Mouse (Mus musculus): Measurements from ENCODE around the gene Uba52.

Gene Uba52

DNA sequence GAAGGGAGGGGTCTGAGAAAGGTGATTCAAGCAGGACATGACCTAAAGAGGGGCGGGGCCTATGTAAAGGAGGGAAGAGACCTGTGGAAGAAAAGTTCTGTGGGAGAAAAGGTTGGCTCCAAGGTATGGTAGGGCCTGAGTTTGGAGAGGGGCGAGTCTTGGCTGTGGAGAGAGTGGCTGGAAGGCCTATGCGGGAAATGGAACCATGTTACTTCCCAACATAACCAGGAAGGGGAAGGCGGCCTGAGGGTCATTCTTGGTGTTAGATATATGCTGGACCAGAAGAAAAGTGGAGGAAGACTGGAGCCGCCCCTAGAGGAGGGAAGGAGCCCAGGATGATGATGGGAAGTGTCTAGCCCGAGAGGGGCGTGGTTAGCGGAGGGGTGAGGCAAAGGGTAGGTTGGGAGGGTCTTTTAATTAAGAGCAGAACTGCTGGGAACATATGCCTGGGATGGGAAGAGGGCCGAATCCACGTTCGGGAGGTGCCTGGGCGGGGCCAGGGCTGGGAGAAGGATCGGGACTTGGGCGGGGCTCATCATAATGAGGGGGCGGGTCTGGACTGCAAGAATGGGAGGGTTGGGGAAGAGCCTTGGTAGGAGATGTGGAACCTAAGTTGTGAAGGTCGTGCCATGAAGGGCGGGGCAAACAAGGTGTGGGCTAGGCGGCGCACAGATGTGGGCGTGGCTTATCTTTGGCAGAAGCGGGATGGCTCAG is 33.2 kb downstream of the Uba52 start:
- peak; percentile 32 for DNase-seq

DNA sequence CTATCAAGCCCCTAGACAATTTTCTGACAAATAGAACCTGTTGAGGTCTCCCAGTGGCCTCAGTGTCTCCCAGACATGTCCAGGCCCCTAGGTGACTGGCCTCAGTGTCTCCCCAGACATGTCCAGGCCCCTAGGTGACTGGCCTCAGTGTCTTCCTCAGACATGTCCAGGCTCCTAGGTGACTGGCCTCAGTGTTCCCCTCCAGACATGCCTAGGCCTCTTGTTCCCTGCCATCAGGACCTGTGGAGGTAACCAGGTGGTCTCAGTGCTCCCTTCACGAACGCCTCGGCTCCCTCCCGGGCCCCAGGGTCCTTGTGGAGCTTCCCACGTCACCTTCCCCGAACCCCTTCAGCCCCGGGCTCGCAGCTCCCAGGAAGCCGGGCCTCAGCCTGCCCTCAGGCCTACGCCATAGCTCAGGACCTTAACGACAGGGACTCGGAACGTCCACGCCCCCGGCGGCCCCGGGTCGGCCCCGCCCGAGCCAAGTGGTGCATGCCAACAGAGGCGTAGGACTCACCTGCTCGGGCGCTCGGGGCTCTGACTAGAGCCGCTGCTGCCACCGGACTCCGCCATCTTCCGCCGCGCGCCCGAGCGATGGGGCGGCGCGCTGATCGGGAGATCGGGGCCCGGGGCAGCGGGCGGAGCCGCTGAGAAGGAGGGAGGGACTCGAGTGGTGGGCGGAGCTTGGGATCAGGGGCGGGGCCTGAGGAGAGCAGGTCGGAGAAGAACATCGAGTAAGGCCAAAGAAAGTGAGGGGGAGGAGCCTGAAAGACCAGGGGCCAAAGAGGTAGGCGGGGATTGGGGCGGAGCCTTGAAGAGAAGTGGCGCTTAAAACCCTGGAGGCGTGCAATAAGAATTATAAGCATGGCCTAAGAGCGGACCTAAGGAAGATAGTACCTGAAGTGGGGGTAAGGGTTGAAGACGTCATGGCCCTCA is 34.0 kb downstream of the Uba52 start, which contains the start of gene Klhl26:
Gene Klhl26, minus strand, starts transcription at position 636 of the 936 bp plus-strand sequence.
- peak; percentile 96 for DNase-seq

DNA sequence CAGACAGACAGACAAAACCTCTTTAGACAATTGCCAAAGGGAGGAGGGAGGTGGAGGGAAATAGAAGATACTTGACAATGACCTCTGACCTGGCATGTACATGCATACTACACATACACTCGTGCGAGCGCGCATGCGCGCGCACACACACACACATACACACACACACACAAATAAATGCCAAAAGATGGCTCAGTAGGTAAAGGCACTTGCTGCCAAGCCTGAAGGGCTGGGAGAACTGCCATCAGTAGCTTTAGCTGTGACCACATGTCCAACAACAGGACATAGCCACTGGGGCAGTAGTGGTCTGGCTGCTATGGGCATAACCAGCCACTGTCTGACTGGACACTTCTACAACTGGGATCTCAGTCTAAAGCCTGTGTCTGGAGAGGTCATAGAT is 38.7 kb downstream of the Uba52 start:
- DNase-seq, result no peak

DNA sequence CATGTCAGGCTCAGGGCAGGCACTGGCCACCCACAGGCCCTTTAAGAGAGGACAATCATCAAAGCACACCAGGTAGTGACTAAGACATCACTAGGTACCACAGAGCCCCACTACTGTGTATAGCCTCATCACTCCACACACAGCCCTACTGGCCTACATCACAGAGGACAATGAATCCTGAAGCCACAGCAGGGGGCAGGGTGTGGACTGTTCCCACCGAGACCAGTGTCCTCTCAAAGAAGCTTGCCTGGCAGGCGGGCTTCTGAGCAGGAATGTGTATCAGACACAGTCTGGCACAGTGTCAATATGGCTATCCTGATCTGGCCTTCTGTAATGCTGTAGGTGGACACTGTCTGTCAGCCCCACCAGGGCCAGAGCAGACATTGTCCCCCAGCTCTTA is 40.7 kb downstream of the Uba52 start:
- no peak for DNase-seq

DNA sequence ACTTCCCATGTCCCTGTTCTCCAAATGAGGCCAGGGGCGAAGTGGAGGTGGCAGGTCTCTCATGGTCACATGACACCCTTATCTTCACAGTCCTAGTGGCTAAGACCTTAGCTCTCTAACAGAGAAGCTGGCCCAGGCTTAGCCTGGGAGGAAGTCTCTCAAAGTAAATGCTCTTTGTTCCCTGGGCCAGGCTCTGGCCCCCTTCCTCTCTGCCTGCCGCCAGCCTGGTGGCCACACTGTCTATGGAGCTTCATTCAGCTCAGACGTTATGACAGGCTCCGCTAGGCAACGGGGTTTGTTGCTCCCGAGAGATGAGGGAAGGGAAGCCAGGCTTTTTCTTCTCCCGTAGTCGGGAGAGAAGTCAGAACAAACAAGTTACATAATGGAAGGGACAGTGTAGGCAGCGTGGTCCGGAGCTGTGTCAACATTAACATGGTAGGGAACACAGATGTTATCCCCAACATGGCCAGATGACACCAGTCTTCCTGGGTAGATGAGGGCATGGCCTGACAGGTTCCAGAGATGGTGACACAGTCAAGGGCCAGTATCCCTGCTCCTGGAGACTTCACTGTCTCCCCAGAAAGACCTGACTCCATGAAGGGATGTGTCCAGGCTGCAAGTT is 41.2 kb downstream of the Uba52 start:
- DNase-seq, result no peak

DNA sequence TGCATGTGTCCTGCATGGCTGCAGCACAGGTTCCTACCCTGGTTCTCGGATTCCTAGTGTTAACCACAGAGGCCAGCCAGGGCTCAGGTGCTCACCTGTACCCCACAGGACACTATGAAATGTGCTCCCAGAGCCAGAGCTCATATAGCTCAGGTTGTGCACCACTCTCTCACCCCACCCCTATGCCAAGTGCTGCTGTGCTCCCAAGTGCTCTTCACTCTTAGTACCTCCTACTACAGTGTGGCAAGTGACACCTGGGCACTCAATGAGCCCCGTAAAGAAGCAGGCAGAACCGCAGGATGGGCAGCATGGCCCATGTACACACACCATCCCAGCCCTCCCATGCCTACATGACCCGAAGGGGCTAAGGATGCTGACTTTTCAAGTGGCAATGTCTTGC is 41.9 kb downstream of the Uba52 start:
- DNase-seq, result no peak

DNA sequence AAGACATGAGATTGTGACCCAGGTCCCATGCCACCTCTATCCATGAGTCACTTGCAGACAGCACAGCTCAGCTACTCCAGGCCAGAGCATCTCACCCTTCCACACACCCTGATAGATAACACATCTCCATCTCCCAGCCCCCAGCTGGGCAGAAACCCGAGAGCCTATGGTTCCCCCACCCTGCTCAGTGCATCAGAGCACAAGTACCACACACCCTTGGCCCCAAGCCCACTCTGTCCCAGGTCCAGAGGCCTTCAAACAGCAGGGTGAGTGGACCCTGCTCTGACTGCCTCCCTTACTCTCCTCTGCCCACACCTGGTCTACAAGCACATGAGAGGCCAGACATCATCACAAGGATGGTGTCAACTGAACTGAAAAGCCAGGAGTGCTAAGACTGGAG is 42.7 kb downstream of the Uba52 start:
- DNase-seq, result no peak

DNA sequence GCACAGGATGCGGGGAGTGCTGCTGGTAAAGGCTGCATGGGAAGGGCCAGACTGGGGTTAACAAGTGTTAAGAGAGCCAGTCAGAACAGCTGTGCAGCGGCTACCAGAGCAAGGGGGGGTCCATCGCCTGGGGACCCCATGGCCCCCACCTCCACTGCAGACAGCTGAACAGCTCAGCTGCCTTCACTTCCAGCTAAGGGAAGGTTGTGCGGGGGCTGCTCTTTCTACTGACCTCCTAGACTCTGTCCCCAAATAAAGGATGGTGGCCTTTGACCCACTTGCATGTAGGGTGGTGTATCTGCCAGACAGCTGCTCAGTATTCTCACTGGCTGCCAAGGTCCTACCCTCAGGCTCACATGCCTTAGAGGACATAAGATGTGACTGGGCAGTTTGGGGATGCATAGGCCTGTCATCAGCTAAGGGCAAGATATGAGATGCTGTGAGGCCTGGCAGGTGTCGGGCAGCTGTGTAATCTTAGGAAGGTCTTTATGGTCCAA is 43.3 kb downstream of the Uba52 start:
- peak; percentile 16 for DNase-seq

- DNase-seq, result peak; percentile 21
These were observed 43.8 kb downstream of the Uba52 start for GRCm38 (mm10) chr8:70466771-70467170.

DNA sequence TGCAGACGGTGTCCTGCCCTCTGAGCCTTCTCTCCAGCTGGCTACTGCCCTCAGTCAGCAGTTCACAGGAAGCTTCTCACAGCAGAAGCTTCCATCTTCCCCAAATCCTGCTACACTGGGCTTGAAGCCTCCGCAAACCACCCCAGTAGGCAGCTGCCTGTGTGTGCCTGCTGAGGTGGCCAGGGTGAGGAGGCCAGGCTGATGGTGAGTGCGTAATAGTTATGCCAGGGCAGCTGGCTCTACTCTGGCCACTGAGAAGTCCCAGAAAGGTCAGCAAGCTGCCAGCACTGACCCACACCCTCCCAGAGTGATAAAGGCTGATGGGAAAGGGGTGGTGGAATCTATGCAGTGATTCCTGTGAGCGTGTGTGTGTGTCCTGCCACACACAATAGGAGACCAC is 44.3 kb downstream of the Uba52 start:
- DNase-seq, result no peak

- no peak for DNase-seq
These were observed 44.9 kb downstream of the Uba52 start for GRCm38 (mm10) chr8:70465701-70466100.

- no peak for DNase-seq
These were observed 46.4 kb downstream of the Uba52 start for GRCm38 (mm10) chr8:70464162-70464561.

GRCm38 (mm10) chr8:70463306-70463705 is 47.3 kb downstream of the Uba52 start:
- no peak for DNase-seq

- no peak for DNase-seq
These were observed 48.1 kb downstream of the Uba52 start for GRCm38 (mm10) chr8:70462516-70462813.

DNA sequence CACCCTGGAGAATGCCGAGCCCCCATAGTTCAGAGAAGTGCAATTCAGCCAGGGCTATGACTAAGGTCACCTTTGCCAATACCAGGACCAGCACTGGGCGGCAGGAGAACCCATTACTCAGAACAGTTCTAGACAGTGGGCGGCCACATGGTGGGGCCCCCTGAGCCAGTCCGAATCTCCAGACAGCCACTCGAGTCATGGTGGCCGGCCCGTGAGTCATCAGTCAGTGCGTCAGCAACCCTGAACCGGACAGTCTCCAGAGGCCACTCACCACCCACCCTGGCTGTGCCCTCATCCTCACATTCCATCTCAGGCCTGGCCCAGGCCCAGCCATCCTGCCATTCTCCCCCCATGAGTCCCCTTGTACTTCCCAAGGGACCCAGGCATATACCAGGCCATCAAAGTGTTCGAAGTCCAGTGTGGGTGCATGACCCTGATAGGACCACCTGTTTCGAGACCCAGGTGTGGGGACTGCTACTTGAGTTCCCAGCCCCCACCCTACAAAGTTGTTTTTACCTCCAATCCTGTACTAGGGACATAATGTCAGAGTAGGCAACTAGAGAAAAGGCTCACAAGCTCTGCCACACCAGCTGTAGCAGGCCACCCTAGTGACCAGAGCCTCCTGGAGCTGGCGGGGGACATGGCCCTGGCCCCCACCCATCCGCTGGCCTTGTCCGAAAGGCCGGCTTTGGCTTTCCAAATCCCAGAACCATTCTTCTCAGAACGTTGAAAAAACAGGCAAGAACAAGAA is 48.7 kb downstream of the Uba52 start:
- DNase-seq, result no peak

GRCm38 (mm10) chr8:70460606-70461005 is 50.0 kb downstream of the Uba52 start:
- no peak for DNase-seq

- no peak for DNase-seq
These were observed 50.4 kb downstream of the Uba52 start for GRCm38 (mm10) chr8:70460199-70460598.

GRCm38 (mm10) chr8:70459636-70460035 is 51.0 kb downstream of the Uba52 start:
- DNase-seq, result no peak

DNA sequence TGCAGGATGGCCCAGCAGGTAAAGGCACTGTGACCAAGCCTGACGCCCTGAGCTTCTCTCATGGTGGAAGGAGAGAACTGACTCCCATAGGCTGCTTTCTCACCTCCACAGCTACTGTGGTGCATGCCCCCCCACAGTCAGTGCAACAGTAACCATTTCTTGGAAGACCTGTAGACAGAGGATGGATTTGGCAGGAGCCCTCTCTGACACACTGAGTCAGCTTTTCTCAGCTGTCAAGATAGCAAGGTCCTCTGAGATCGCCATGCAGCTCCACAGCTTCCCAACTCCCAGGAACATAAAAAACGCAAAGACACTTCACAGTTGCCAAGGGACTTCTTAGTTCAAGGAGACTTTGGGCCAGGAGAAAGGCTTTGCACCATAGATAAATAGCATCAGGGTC is 52.1 kb downstream of the Uba52 start:
- no peak for DNase-seq

All from kidney, adult 11 months (tissue).